Mouse (Mus musculus) embryonic facial prominence, embryonic 13.5 days (tissue): ENCODE measurements around the gene Raly. TPM values are rescaled to one million over a fixed set of nuclear protein-coding genes. Genes with fewer than 3 reads are reported as not detected.

Source experiments
- ATAC-seq: fragments of 200-750 bp; cut with Nextera tagmentation; 2 replicates; pipeline ENCODE4 v1.8.0; 2017; ENCODE audit warnings: low read depth; ENCODE audit not compliant: insufficient number of reproducible peaks, insufficient read depth, low FRiP score, low TSS enrichment
- H3K27ac ChIP-seq: fragments of 300-500 bp; sonication (generic); 2 replicates; pipeline ENCODE4 v1.5.1; 2015; ENCODE audit warnings: moderate library complexity, mild to moderate bottlenecking, inconsistent platforms
- H3K27me3 ChIP-seq: fragments of 300-500 bp; sonication (generic); 2 replicates; pipeline ENCODE4 v1.6.1; 2015; ENCODE audit warnings: mild to moderate bottlenecking, inconsistent platforms
- H3K36me3 ChIP-seq: fragments of 300-500 bp; sonication (generic); 2 replicates; pipeline ENCODE4 v1.6.1; 2015; ENCODE audit warnings: mild to moderate bottlenecking, inconsistent platforms
- H3K4me1 ChIP-seq: fragments of 300-500 bp; sonication (generic); 2 replicates; pipeline ENCODE4 v1.6.1; 2015; ENCODE audit warnings: inconsistent platforms
- H3K4me2 ChIP-seq: fragments of 300-500 bp; sonication (generic); 2 replicates; pipeline ENCODE4 v1.6.1; 2015; ENCODE audit warnings: moderate library complexity, mild to moderate bottlenecking, inconsistent platforms
- H3K4me3 ChIP-seq: fragments of 300-500 bp; sonication (generic); 2 replicates; pipeline ENCODE4 v1.5.1; 2015; ENCODE audit warnings: mild to moderate bottlenecking, inconsistent platforms
- H3K9ac ChIP-seq: fragments of 300-500 bp; sonication (generic); 2 replicates; pipeline ENCODE4 v1.6.1; 2015; ENCODE audit warnings: mild to moderate bottlenecking, inconsistent platforms
- H3K9me3 ChIP-seq: fragments of 300-500 bp; sonication (generic); 2 replicates; pipeline ENCODE4 v1.6.1; 2016; ENCODE audit warnings: inconsistent platforms
- WGBS: fragments of 180-500 bp; shearing (Covaris S2); methylation state at CpG from one replicate; pipeline ENCODE4 v1.1.7; 2015; ENCODE audit warnings: mixed read lengths; 5-methylcytosine and 5-hydroxymethylcytosine counted together
- polyA plus RNA-seq: library from polyadenylated mRNA; unstranded; fragments of >200 nt; fragmentation: Nextera tagmentation; extraction: Ambion mirVana; gene quantifications from 2 replicates; pipeline ENCODE4 v1.2.1, GENCODE M21; 2015

Gene Raly
- polyA plus RNA-seq, 1 experiment from 2014 or later, result 58.3 TPM

GRCm38 (mm10) chr2:154786187-154786586 is 4.7 kb upstream of the Raly start:
- 48% methylated on average over 3 of the region's 3 CpGs for WGBS
- Histone ChIP-seq H3K4me3 (no peak overlapping the region), H3K9me3 (no peaks in the 10 kb centered on the region), H3K36me3 (no peaks in the 10 kb centered on the region), H3K9ac (no peak overlapping the region), H3K4me2 (no peak overlapping the region), H3K27me3 (no peaks in the 10 kb centered on the region), H3K4me1 (peaks cover 20% of the 10 kb centered on the region), H3K27ac (no peak overlapping the region)
- ATAC-seq, result no peak

- Histone ChIP-seq H3K27me3 (no peaks in the 10 kb centered on the region), H3K36me3 (no peaks in the 10 kb centered on the region), H3K9ac (no peak overlapping the region), H3K4me3 (no peak overlapping the region), H3K27ac (no peak overlapping the region), H3K4me2 (no peak overlapping the region), H3K9me3 (no peaks in the 10 kb centered on the region), H3K4me1 (peaks cover 20% of the 10 kb centered on the region)
- WGBS, result 87% methylated on average over 11 of the region's 11 CpGs
- ATAC-seq, result no peak
Measured at GRCm38 (mm10) chr2:154786776-154787175, 4.1 kb upstream of the Raly start.

DNA sequence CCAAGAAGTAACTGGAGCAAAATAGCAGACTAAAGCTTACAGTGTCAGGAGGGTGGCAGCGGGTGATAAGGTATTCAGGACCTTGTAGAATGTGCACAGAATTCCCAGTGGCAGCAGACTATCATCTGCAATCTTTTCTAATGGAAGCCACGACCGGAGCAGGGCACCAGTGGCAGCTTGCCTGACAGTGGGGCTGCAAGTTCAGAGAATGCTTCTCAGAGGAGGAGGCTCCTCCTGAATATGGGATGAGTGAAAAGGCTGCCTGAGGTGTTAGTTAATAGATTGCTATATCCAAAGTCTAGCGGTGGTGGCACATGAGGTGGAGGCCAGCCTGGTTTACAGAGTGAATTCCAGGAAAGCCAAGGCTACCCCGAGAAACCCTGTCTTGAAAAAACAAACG is 1.5 kb upstream of the Raly start:
- WGBS, result 72% methylated on average over 6 of the region's 6 CpGs
- Histone ChIP-seq H3K9ac (no peak overlapping the region), H3K27ac (no peak overlapping the region), H3K27me3 (no peaks in the 10 kb centered on the region), H3K4me2 (no peak overlapping the region), H3K4me3 (no peak overlapping the region), H3K36me3 (no peaks in the 10 kb centered on the region), H3K9me3 (no peaks in the 10 kb centered on the region), H3K4me1 (peaks cover 35% of the 10 kb centered on the region)
- no peak for ATAC-seq

DNA sequence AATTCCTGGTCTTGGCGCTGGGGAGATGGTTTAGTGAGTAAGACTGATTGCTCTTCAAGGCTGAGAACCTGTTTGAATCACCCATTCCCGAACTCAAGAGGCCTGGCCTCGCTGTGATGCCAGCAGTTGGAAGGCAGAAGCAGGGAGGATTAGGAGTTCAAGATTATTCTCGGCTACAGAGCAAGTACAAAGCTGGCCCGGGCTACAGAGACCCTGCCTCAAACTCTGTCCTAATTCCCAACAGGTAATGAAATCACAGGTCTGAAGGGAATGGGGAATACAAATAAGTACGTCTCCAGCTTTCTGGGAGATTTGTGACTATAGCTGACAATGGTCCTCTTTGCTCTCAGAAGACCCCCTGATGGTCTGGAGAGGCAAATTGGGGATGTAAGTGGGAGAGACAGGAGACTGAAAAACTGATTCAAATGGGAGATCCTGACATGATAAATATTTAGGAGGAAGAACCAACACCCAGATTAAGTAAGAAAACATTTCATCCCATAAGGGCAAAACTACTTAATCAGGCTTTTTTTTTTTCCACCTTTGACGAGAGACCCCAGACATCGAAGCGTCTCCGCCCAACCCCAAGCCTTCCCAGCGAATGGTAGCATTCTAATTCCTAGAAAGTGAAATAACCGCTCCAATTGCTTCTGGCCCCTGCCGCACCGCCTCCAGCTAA is 780 bp upstream of the Raly start:
- peak overlapping the region; percentile 59; the same call in 1 of the 2 replicates for H3K9ac ChIP-seq
- WGBS, result 6% methylated on average over 14 of the region's 14 CpGs
- peak overlapping the region; percentile 68 for H3K27ac ChIP-seq
- H3K4me2 ChIP-seq, result peak overlapping the region; percentile 51
- H3K36me3 ChIP-seq, result no peaks in the 10 kb centered on the region
- H3K4me3 ChIP-seq, result peak overlapping the region; percentile 98
- H3K27me3 ChIP-seq, result no peaks in the 10 kb centered on the region
- no peaks in the 10 kb centered on the region for H3K9me3 ChIP-seq
- peaks cover 37% of the 10 kb centered on the region for H3K4me1 ChIP-seq
- no peak for ATAC-seq

GRCm38 (mm10) chr2:154791661-154792642 is 1.1 kb downstream of the Raly start:
- H3K4me2 ChIP-seq, result peak overlapping the region; percentile 76
- H3K36me3 ChIP-seq, result no peaks in the 10 kb centered on the region
- ATAC-seq, result 0 out of 2 replicates have a peak, but pooled peaks have one; percentile 12
- H3K27ac ChIP-seq, result peak overlapping the region; percentile 99
- H3K9me3 ChIP-seq, result no peaks in the 10 kb centered on the region
- peaks cover 46% of the 10 kb centered on the region for H3K4me1 ChIP-seq
- H3K27me3 ChIP-seq, result no peaks in the 10 kb centered on the region
- peak overlapping the region; percentile 98 for H3K4me3 ChIP-seq
- under 1% methylated on average over 63 of the region's 67 CpGs for WGBS
- peak overlapping the region; percentile 99 for H3K9ac ChIP-seq

GRCm38 (mm10) chr2:154803372-154803771 is 12.5 kb downstream of the Raly start:
- Histone ChIP-seq H3K9me3 (no peaks in the 10 kb centered on the region), H3K27ac (no peak overlapping the region), H3K4me2 (no peak overlapping the region), H3K9ac (no peak overlapping the region), H3K36me3 (peaks cover 7% of the 10 kb centered on the region; the same call in 1 of the 2 replicates), H3K27me3 (no peaks in the 10 kb centered on the region), H3K4me1 (peaks cover 27% of the 10 kb centered on the region), H3K4me3 (no peak overlapping the region)
- no peak for ATAC-seq
- 73% methylated on average over 1 of the region's 1 CpGs for WGBS

- no peak overlapping the region for H3K4me2 ChIP-seq
- H3K27me3 ChIP-seq, result no peaks in the 10 kb centered on the region
- H3K36me3 ChIP-seq, result peaks cover 7% of the 10 kb centered on the region; the same call in 1 of the 2 replicates
- no peaks in the 10 kb centered on the region for H3K9me3 ChIP-seq
- no peak overlapping the region for H3K27ac ChIP-seq
- H3K9ac ChIP-seq, result no peak overlapping the region
- no peak overlapping the region for H3K4me3 ChIP-seq
- no peak for ATAC-seq
- 81% methylated on average over 4 of the region's 4 CpGs for WGBS
- peaks cover 31% of the 10 kb centered on the region for H3K4me1 ChIP-seq
Measured at GRCm38 (mm10) chr2:154803845-154804244, 12.9 kb downstream of the Raly start.

DNA sequence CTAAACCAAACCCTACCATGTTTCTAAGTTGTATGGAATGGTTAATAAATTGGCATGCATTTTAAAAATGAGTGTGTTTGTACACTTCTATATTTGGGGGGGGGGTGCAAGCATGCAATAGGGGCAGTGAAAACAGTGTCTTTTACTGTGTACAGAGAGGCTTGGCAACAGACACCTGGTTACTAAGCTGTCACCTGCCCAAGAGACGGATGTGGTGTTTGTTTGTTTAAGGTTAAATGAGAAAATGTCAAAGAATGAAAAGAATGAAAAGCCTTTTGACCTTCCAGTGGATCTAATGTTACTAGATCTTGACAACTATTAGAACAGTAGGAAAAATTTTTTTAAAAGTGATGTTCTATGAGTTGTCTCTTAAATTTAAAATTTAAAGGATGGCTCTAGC is 16.8 kb downstream of the Raly start:
- 49% methylated on average over 1 of the region's 1 CpGs for WGBS
- no peaks in the 10 kb centered on the region for H3K36me3 ChIP-seq

DNA sequence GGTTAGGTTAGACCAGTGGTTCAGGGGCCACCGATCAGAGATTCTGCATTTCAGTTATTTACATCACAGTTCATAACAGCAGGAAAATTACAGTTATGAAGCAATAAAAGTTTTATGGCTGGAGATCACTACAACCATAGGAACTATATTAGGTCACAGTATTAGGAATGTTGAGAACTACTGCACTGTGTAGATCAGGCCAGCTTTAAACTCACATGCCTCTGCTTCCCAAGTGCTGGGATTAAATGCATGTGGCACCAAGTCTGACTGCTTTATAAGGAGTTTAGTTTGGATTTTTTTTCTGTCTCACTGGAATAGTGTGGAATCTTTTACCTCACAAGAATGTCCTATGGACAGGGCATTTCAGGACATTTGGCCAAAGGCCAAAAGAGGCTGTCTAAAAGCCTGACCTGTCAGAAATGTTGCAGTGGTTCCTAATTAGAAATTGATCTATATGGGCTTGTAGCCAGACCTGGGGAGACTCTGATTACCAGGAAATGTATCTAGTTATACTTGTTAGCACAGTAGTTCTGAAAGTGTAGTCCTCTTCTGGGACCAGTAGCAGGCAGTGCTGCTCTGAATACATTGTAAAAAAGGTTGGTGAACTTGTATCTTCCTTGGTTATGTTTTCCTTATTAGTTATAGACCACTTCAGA is 18.3 kb downstream of the Raly start:
- WGBS, result 98% methylated on average over 1 of the region's 1 CpGs
- Histone ChIP-seq H3K27me3 (no peaks in the 10 kb centered on the region), H3K9ac (no peak overlapping the region), H3K36me3 (no peaks in the 10 kb centered on the region), H3K9me3 (no peaks in the 10 kb centered on the region), H3K4me1 (peaks cover 40% of the 10 kb centered on the region), H3K27ac (no peak overlapping the region), H3K4me3 (no peak overlapping the region), H3K4me2 (no peak overlapping the region)
- ATAC-seq, result no peak

More for the DNA sequence above, 16.8 kb downstream of the Raly start:
- no peak overlapping the region for H3K27ac ChIP-seq
- no peaks in the 10 kb centered on the region for H3K27me3 ChIP-seq
- peaks cover 49% of the 10 kb centered on the region for H3K4me1 ChIP-seq
- ATAC-seq, result no peak
- no peaks in the 10 kb centered on the region for H3K9me3 ChIP-seq
- no peak overlapping the region for H3K4me2 ChIP-seq
- no peak overlapping the region for H3K9ac ChIP-seq
- H3K4me3 ChIP-seq, result no peak overlapping the region

DNA sequence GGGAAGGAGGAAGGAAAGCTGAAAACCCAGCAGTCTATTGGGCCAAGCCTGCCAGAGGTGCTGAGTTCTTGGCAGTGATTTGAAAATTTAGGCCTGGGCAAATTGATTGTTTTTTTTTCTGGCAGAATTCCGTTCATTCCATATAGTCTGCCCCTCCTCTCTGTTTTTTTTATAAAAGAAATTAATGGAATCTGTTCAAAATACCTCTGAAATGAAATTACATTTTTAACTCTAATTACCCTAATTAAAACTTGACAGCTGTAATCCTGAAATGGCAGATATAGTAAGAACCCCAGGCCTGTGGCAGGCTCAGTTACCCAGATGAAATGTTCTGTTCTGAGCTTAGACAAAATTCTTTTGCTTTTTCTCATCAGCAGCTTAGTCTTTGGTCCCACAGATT is 19.9 kb downstream of the Raly start:
- Histone ChIP-seq H3K36me3 (no peaks in the 10 kb centered on the region), H3K4me1 (peaks cover 40% of the 10 kb centered on the region), H3K27me3 (no peaks in the 10 kb centered on the region), H3K4me2 (no peak overlapping the region), H3K4me3 (no peak overlapping the region), H3K27ac (no peak overlapping the region), H3K9me3 (no peaks in the 10 kb centered on the region), H3K9ac (no peak overlapping the region)
- 31% methylated on average over 1 of the region's 1 CpGs for WGBS
- no peak for ATAC-seq

DNA sequence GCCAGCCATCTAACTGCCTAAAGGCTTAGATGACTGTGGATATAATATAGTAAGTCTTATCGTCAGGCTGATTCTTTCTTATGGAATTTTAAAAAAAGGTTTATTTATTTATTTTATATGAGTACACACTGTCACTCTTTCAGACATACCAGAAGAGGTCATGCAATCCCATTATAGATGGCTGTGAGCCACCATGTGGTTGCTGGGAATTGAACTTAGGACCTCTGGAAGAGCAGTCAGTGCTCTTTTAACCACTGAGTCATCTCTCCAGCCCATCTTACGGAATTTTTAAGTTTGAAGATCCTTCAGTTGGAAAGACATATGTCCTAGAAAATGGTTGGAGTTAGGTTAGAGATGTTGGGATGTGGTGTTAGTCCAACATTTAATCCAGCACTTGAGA is 22.5 kb downstream of the Raly start:
- Histone ChIP-seq H3K27ac (no peak overlapping the region), H3K9me3 (no peaks in the 10 kb centered on the region), H3K4me1 (peaks cover 44% of the 10 kb centered on the region), H3K4me3 (no peak overlapping the region), H3K27me3 (no peaks in the 10 kb centered on the region), H3K9ac (no peak overlapping the region), H3K4me2 (no peak overlapping the region), H3K36me3 (no peaks in the 10 kb centered on the region)
- 93% methylated on average over 2 of the region's 2 CpGs for WGBS
- no peak for ATAC-seq
